Mouse (Mus musculus) midbrain, embryonic 12.5 days (tissue): Measurements from ENCODE around the gene Dusp8. TPM values are rescaled to one million over a fixed set of nuclear protein-coding genes. Genes with fewer than 3 reads are reported as not detected.

Source experiments
- ATAC-seq: fragments of 200-750 bp; cut with Nextera tagmentation; 2 replicates; pipeline ENCODE4 v1.8.0; 2017; ENCODE audit warnings: low read depth, moderate TSS enrichment, moderate library complexity; ENCODE audit not compliant: low FRiP score
- H3K27ac ChIP-seq: fragments of 300-500 bp; sonication (generic); replicated peaks from 2 replicates; pipeline ENCODE4 v1.5.1; 2016; ENCODE audit warnings: mild to moderate bottlenecking
- H3K27me3 ChIP-seq: fragments of 300-500 bp; sonication (generic); 2 replicates; pipeline ENCODE4 v1.6.1; 2016; ENCODE audit warnings: mild to moderate bottlenecking
- H3K36me3 ChIP-seq: fragments of 300-500 bp; sonication (generic); 2 replicates; pipeline ENCODE4 v1.6.1; 2016
- H3K4me1 ChIP-seq: fragments of 300-500 bp; sonication (generic); 2 replicates; pipeline ENCODE4 v1.6.1; 2016
- H3K4me2 ChIP-seq: fragments of 300-500 bp; sonication (generic); replicated peaks from 2 replicates; pipeline ENCODE4 v1.6.1; 2016; ENCODE audit warnings: mild to moderate bottlenecking, moderate library complexity
- H3K4me3 ChIP-seq: fragments of 300-500 bp; sonication (generic); 2 replicates; pipeline ENCODE4 v1.5.1; 2016; ENCODE audit warnings: mild to moderate bottlenecking
- H3K9ac ChIP-seq: fragments of 300-500 bp; sonication (generic); replicated peaks from 2 replicates; pipeline ENCODE4 v1.6.1; 2016; ENCODE audit warnings: mild to moderate bottlenecking, moderate library complexity
- H3K9me3 ChIP-seq: fragments of 300-500 bp; sonication (generic); 2 replicates; pipeline ENCODE4 v1.6.1; 2016; ENCODE audit warnings: mild to moderate bottlenecking
- WGBS: fragments of 180-500 bp; shearing (Covaris S2); methylation state at CpG from one replicate; pipeline ENCODE4 v1.1.7; 2016; 5-methylcytosine and 5-hydroxymethylcytosine counted together
- polyA plus RNA-seq: library from polyadenylated mRNA; unstranded; fragments of >200 nt; fragmentation: Nextera tagmentation; extraction: Ambion mirVana; gene quantifications from 2 replicates; pipeline ENCODE4 v1.2.1, GENCODE M21; 2016

Dusp8 gene
- polyA plus RNA-seq, 1 experiment from 2014 or later = 41.5 TPM

- no peaks in the 10 kb centered on the region for H3K4me1 ChIP-seq
- no peak overlapping the region for H3K27ac ChIP-seq
- no peak overlapping the region for H3K4me2 ChIP-seq
- no peaks in the 10 kb centered on the region for H3K36me3 ChIP-seq
- H3K27me3 ChIP-seq = no peaks in the 10 kb centered on the region
- H3K4me3 ChIP-seq = no peak overlapping the region
- no peaks in the 10 kb centered on the region for H3K9me3 ChIP-seq
- H3K9ac ChIP-seq = no peak overlapping the region
- WGBS = 85% methylated on average over 2 of the region's 2 CpGs
- ATAC-seq = no peak
These were observed 60.4 kb downstream of the Dusp8 start for GRCm38 (mm10) chr7:142035048-142035811.

- Histone ChIP-seq H3K9ac (no peak overlapping the region), H3K4me3 (no peak overlapping the region), H3K4me1 (no peaks in the 10 kb centered on the region), H3K27me3 (no peaks in the 10 kb centered on the region), H3K36me3 (no peaks in the 10 kb centered on the region), H3K27ac (no peak overlapping the region), H3K9me3 (no peaks in the 10 kb centered on the region), H3K4me2 (no peak overlapping the region)
- ATAC-seq = no peak
- 86% methylated on average over 2 of the region's 2 CpGs for WGBS
These were observed 61.4 kb downstream of the Dusp8 start for GRCm38 (mm10) chr7:142034198-142034597.

GRCm38 (mm10) chr7:142030073-142030472 is 65.6 kb downstream of the Dusp8 start:
- Histone ChIP-seq H3K9ac (no peak overlapping the region), H3K9me3 (no peaks in the 10 kb centered on the region), H3K4me1 (0 out of 2 replicates have a peak, but pooled peaks cover 4% of the 10 kb centered on the region), H3K36me3 (no peaks in the 10 kb centered on the region), H3K4me2 (no peak overlapping the region), H3K27me3 (no peaks in the 10 kb centered on the region), H3K27ac (no peak overlapping the region), H3K4me3 (no peak overlapping the region)
- no peak for ATAC-seq

Other genes with a start within 250 kb of the Dusp8 start
- 68.0 and 68.2 TPM in 2 replicates for gene Tollip, start 177.3 kb downstream of the Dusp8 start, polyA plus RNA-seq
- gene Brsk2, start 146.1 kb downstream of the Dusp8 start, polyA plus RNA-seq = 20.5 and 22.9 TPM in 2 replicates
- gene Mob2, start 34.8 kb downstream of the Dusp8 start, polyA plus RNA-seq = 50.6 and 50.9 TPM in 2 replicates
- not detected in 2 replicates for gene Gm45618, start 24.9 kb upstream of the Dusp8 start, polyA plus RNA-seq
- not detected in 2 replicates for gene Gm39115, start 40.2 kb upstream of the Dusp8 start, polyA plus RNA-seq
- not detected in 2 replicates for gene Gm45337, start 48.8 kb upstream of the Dusp8 start, polyA plus RNA-seq
- gene Gm29735, start 61.3 kb upstream of the Dusp8 start, polyA plus RNA-seq = not detected in 2 replicates
- gene Gm4553, start 69.9 kb upstream of the Dusp8 start, polyA plus RNA-seq = not detected in 2 replicates
- not detected in 2 replicates for gene Krtap5-2, start 80.2 kb upstream of the Dusp8 start, polyA plus RNA-seq
- not detected in 2 replicates for gene Gm10153, start 94.5 kb upstream of the Dusp8 start, polyA plus RNA-seq
- gene Krtap5-3, start 105.5 kb upstream of the Dusp8 start, polyA plus RNA-seq = not detected in 2 replicates
- gene Gm7579, start 116.0 kb upstream of the Dusp8 start, polyA plus RNA-seq = not detected in 2 replicates
- gene Krtap5-5, start 134.1 kb upstream of the Dusp8 start, polyA plus RNA-seq = not detected in 2 replicates
- gene Gm40460, start 145.2 kb upstream of the Dusp8 start, polyA plus RNA-seq = not detected in 2 replicates
- gene Gm2431, start 162.5 kb upstream of the Dusp8 start, polyA plus RNA-seq = not detected in 2 replicates
- gene Gm4559, start 178.5 kb upstream of the Dusp8 start, polyA plus RNA-seq = not detected in 2 replicates
- not detected in 2 replicates for gene Krtap5-1, start 201.3 kb upstream of the Dusp8 start, polyA plus RNA-seq
- gene Krtap5-4, start 207.7 kb upstream of the Dusp8 start, polyA plus RNA-seq = not detected in 2 replicates